Mouse (Mus musculus) embryonic facial prominence, embryonic 13.5 days (tissue): Measurements from ENCODE around the gene Prkaa1. TPM values are rescaled to one million over a fixed set of nuclear protein-coding genes. Genes with fewer than 3 reads are reported as not detected.
A peak's percentile ranks its signal among the peaks of the same experiment; 100 is the strongest.
"Not testable (repeated sequence)": the region's sequence is repeated elsewhere in the genome, so short reads cannot be mapped to it uniquely, and the experiment has no call there.

Source experiments
- ATAC-seq: fragments of 200-750 bp; cut with Nextera tagmentation; 2 replicates; pipeline ENCODE4 v1.8.0; 2017; ENCODE audit warnings: low read depth; ENCODE audit not compliant: insufficient number of reproducible peaks, insufficient read depth, low FRiP score, low TSS enrichment
- H3K27ac ChIP-seq: fragments of 300-500 bp; sonication (generic); 2 replicates; pipeline ENCODE4 v1.5.1; 2015; ENCODE audit warnings: moderate library complexity, mild to moderate bottlenecking, inconsistent platforms
- H3K27me3 ChIP-seq: fragments of 300-500 bp; sonication (generic); 2 replicates; pipeline ENCODE4 v1.6.1; 2015; ENCODE audit warnings: mild to moderate bottlenecking, inconsistent platforms
- H3K36me3 ChIP-seq: fragments of 300-500 bp; sonication (generic); 2 replicates; pipeline ENCODE4 v1.6.1; 2015; ENCODE audit warnings: mild to moderate bottlenecking, inconsistent platforms
- H3K4me1 ChIP-seq: fragments of 300-500 bp; sonication (generic); 2 replicates; pipeline ENCODE4 v1.6.1; 2015; ENCODE audit warnings: inconsistent platforms
- H3K4me2 ChIP-seq: fragments of 300-500 bp; sonication (generic); 2 replicates; pipeline ENCODE4 v1.6.1; 2015; ENCODE audit warnings: moderate library complexity, mild to moderate bottlenecking, inconsistent platforms
- H3K4me3 ChIP-seq: fragments of 300-500 bp; sonication (generic); 2 replicates; pipeline ENCODE4 v1.5.1; 2015; ENCODE audit warnings: mild to moderate bottlenecking, inconsistent platforms
- H3K9ac ChIP-seq: fragments of 300-500 bp; sonication (generic); 2 replicates; pipeline ENCODE4 v1.6.1; 2015; ENCODE audit warnings: mild to moderate bottlenecking, inconsistent platforms
- H3K9me3 ChIP-seq: fragments of 300-500 bp; sonication (generic); 2 replicates; pipeline ENCODE4 v1.6.1; 2016; ENCODE audit warnings: inconsistent platforms
- WGBS: fragments of 180-500 bp; shearing (Covaris S2); methylation state at CpG from one replicate; pipeline ENCODE4 v1.1.7; 2015; ENCODE audit warnings: mixed read lengths; 5-methylcytosine and 5-hydroxymethylcytosine counted together
- polyA plus RNA-seq: library from polyadenylated mRNA; unstranded; fragments of >200 nt; fragmentation: Nextera tagmentation; extraction: Ambion mirVana; gene quantifications from 2 replicates; pipeline ENCODE4 v1.2.1, GENCODE M21; 2015

The Prkaa1 gene
- polyA plus RNA-seq, 1 experiment from 2014 or later, result 16.6 TPM

GRCm38 (mm10) chr15:5130887-5131668, 12.6 kb upstream of the Prkaa1 start:
- H3K9ac ChIP-seq, H3K36me3 ChIP-seq, H3K4me3 ChIP-seq, H3K4me2 ChIP-seq, H3K27me3 ChIP-seq, ATAC-seq, H3K9me3 ChIP-seq, H3K27ac ChIP-seq: not testable (repeated sequence)
- 86% methylated on average over 14 of the region's 14 CpGs for WGBS
- peaks cover 10% of the 10 kb centered on the region for H3K4me1 ChIP-seq

GRCm38 (mm10) chr15:5133301-5133700, 10.4 kb upstream of the Prkaa1 start:
- no peaks in the 10 kb centered on the region for H3K36me3 ChIP-seq
- WGBS, result 67% methylated on average over 3 of the region's 3 CpGs
- no peak overlapping the region for H3K4me3 ChIP-seq
- no peak overlapping the region for H3K9ac ChIP-seq
- no peak overlapping the region for H3K4me2 ChIP-seq
- no peak overlapping the region for H3K27ac ChIP-seq
- H3K9me3 ChIP-seq, result no peaks in the 10 kb centered on the region
- no peak for ATAC-seq
- H3K4me1 ChIP-seq, result peaks cover 17% of the 10 kb centered on the region
- H3K27me3 ChIP-seq, result no peaks in the 10 kb centered on the region

- WGBS, result 80% methylated on average over 3 of the region's 3 CpGs
- Histone ChIP-seq H3K4me2 (no peak overlapping the region), H3K27ac (no peak overlapping the region), H3K9ac (no peak overlapping the region), H3K4me1 (peaks cover 13% of the 10 kb centered on the region), H3K36me3 (no peaks in the 10 kb centered on the region), H3K4me3 (no peak overlapping the region), H3K27me3 (no peaks in the 10 kb centered on the region), H3K9me3 (no peaks in the 10 kb centered on the region)
- no peak for ATAC-seq
Measured at GRCm38 (mm10) chr15:5134179-5134578, 9.5 kb upstream of the Prkaa1 start.

GRCm38 (mm10) chr15:5134945-5135483, 8.6 kb upstream of the Prkaa1 start:
- H3K9ac ChIP-seq, result no peak overlapping the region
- WGBS, result 77% methylated on average over 8 of the region's 8 CpGs
- H3K4me2 ChIP-seq, result no peak overlapping the region
- H3K4me3 ChIP-seq, result no peak overlapping the region
- H3K36me3 ChIP-seq, result no peaks in the 10 kb centered on the region
- peaks cover 13% of the 10 kb centered on the region for H3K4me1 ChIP-seq
- no peak for ATAC-seq
- no peaks in the 10 kb centered on the region for H3K9me3 ChIP-seq
- no peaks in the 10 kb centered on the region for H3K27me3 ChIP-seq
- H3K27ac ChIP-seq, result no peak overlapping the region

GRCm38 (mm10) chr15:5138021-5138856, 5.4 kb upstream of the Prkaa1 start:
- ATAC-seq, result peak; percentile 79
- Histone ChIP-seq H3K9me3 (no peaks in the 10 kb centered on the region), H3K27me3 (no peaks in the 10 kb centered on the region), H3K9ac (no peak overlapping the region), H3K36me3 (no peaks in the 10 kb centered on the region), H3K27ac (peak overlapping the region; percentile 68), H3K4me1 (peaks cover 13% of the 10 kb centered on the region), H3K4me3 (no peak overlapping the region), H3K4me2 (peak overlapping the region; percentile 26)
- 48% methylated on average over 9 of the region's 9 CpGs for WGBS

GRCm38 (mm10) chr15:5139366-5139765, 4.3 kb upstream of the Prkaa1 start:
- H3K36me3 ChIP-seq, result no peaks in the 10 kb centered on the region
- no peak overlapping the region for H3K9ac ChIP-seq
- WGBS, result 87% methylated on average over 2 of the region's 2 CpGs
- ATAC-seq, result no peak
- H3K4me3 ChIP-seq, result no peak overlapping the region
- H3K4me2 ChIP-seq, result no peak overlapping the region
- no peaks in the 10 kb centered on the region for H3K9me3 ChIP-seq
- no peak overlapping the region for H3K27ac ChIP-seq
- H3K4me1 ChIP-seq, result peaks cover 13% of the 10 kb centered on the region
- no peaks in the 10 kb centered on the region for H3K27me3 ChIP-seq

GRCm38 (mm10) chr15:5139863-5140262, 3.8 kb upstream of the Prkaa1 start:
- H3K4me1 ChIP-seq, result peaks cover 14% of the 10 kb centered on the region
- ATAC-seq, result no peak

GRCm38 (mm10) chr15:5140357-5140756, 3.3 kb upstream of the Prkaa1 start:
- H3K9me3 ChIP-seq, result no peaks in the 10 kb centered on the region
- H3K4me3 ChIP-seq, result no peak overlapping the region
- no peaks in the 10 kb centered on the region for H3K27me3 ChIP-seq
- H3K36me3 ChIP-seq, result no peaks in the 10 kb centered on the region
- H3K4me2 ChIP-seq, result no peak overlapping the region
- ATAC-seq, result no peak
- no peak overlapping the region for H3K9ac ChIP-seq
- no peak overlapping the region for H3K27ac ChIP-seq
- H3K4me1 ChIP-seq, result peaks cover 19% of the 10 kb centered on the region

More at GRCm38 (mm10) chr15:5139863-5140262, 3.8 kb upstream of the Prkaa1 start:
- no peak overlapping the region for H3K4me2 ChIP-seq
- H3K9me3 ChIP-seq, result no peaks in the 10 kb centered on the region
- WGBS, result 87% methylated on average over 7 of the region's 7 CpGs
- H3K27me3 ChIP-seq, result no peaks in the 10 kb centered on the region
- no peak overlapping the region for H3K9ac ChIP-seq
- no peak overlapping the region for H3K4me3 ChIP-seq
- no peaks in the 10 kb centered on the region for H3K36me3 ChIP-seq
- no peak overlapping the region for H3K27ac ChIP-seq

GRCm38 (mm10) chr15:5142047-5142446, 1.6 kb upstream of the Prkaa1 start:
- H3K36me3 ChIP-seq, result no peaks in the 10 kb centered on the region
- H3K9me3 ChIP-seq, result no peaks in the 10 kb centered on the region
- ATAC-seq, result no peak

GRCm38 (mm10) chr15:5142714-5143113, 947 bp upstream of the Prkaa1 start:
- ATAC-seq, result no peak
- H3K27ac ChIP-seq, result no peak overlapping the region

More at GRCm38 (mm10) chr15:5142047-5142446, 1.6 kb upstream of the Prkaa1 start:
- Histone ChIP-seq H3K4me2 (no peak overlapping the region), H3K27me3 (no peaks in the 10 kb centered on the region), H3K9ac (no peak overlapping the region), H3K4me3 (no peak overlapping the region), H3K4me1 (peaks cover 22% of the 10 kb centered on the region), H3K27ac (no peak overlapping the region)
- WGBS, result 68% methylated on average over 5 of the region's 5 CpGs

GRCm38 (mm10) chr15:5144021-5144778, 539 bp downstream of the Prkaa1 start:
- Histone ChIP-seq H3K27me3 (no peaks in the 10 kb centered on the region), H3K9me3 (no peaks in the 10 kb centered on the region), H3K4me3 (peak overlapping the region; percentile 87), H3K9ac (peak overlapping the region; percentile 91), H3K4me1 (peaks cover 20% of the 10 kb centered on the region), H3K4me2 (peak overlapping the region; percentile 71), H3K36me3 (no peaks in the 10 kb centered on the region), H3K27ac (peak overlapping the region; percentile 94)
- under 1% methylated on average over 58 of the region's 61 CpGs for WGBS
- peak; percentile 81 for ATAC-seq

More at GRCm38 (mm10) chr15:5142714-5143113, 947 bp upstream of the Prkaa1 start:
- Histone ChIP-seq H3K4me3 (peak overlapping the region; percentile 87; the same call in 1 of the 2 replicates), H3K4me1 (peaks cover 18% of the 10 kb centered on the region), H3K9ac (no peak overlapping the region), H3K27me3 (no peaks in the 10 kb centered on the region), H3K36me3 (no peaks in the 10 kb centered on the region), H3K4me2 (peak overlapping the region; percentile 71), H3K9me3 (no peaks in the 10 kb centered on the region)
- WGBS, result 65% methylated on average over 5 of the region's 5 CpGs
